Mouse (Mus musculus) cerebellum, adult 2 months (tissue): ENCODE data around the gene Tcte1.

Source experiments
- CTCF ChIP-seq: fragments of 200-500 bp; IDR thresholded peaks from 2 replicates; pipeline ENCODE4 v1.5.1; 2011; ENCODE audit warnings: low read depth, mild to moderate bottlenecking, control low read depth, low read length, moderate library complexity, borderline replicate concordance; ENCODE audit not compliant: insufficient read depth
- POLR2A ChIP-seq: fragments of 200-500 bp; IDR thresholded peaks from 2 replicates; pipeline ENCODE4 v1.6.1; 2011; ENCODE audit warnings: low read length, control low read depth, borderline replicate concordance; ENCODE audit not compliant: insufficient read depth

DNA sequence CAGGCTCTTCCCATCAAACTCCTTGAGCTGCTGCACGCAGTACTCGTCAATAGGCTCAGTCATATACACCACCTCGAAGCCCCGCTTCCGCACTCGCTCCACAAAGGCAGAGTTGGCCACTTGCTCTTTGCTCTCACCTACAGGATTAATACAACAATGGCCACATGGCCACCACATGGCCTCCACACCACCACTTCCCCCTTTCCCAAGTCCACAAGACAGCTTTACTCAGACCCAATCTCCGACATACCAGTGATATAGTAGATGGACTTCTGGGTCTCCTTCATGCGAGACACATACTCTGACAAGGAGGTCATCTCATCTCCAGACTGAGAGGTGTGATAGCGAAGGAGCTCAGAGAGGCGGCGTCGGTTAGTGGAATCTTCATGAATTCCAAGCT is 45.8 kb downstream of the Tcte1 start:
- TF ChIP-seq POLR2A: no peak
- no peak for TF ChIP-seq CTCF
